Mouse (Mus musculus) heart, adult 2 months (tissue): Measurements from ENCODE around the gene Cd38.

Source experiments
- CTCF ChIP-seq: fragments of 200-600 bp; IDR thresholded peaks from 2 replicates; pipeline ENCODE4 v1.8.1; 2022; ENCODE audit warnings: antibody characterized with exemption, mild to moderate bottlenecking, moderate library complexity
- EP300 ChIP-seq: fragments of 200-500 bp; IDR thresholded peaks from 2 replicates; pipeline ENCODE4 v1.6.1; 2011; ENCODE audit warnings: low read depth, low read length, control low read depth; ENCODE audit not compliant: insufficient read depth
- POLR2A ChIP-seq: fragments of 200-500 bp; IDR thresholded peaks from 2 replicates; pipeline ENCODE4 v1.6.1; 2011; ENCODE audit warnings: mild to moderate bottlenecking, low read depth, low read length, control low read depth; ENCODE audit not compliant: insufficient read depth

- TF ChIP-seq CTCF (no peak), POLR2A (no peak), EP300 (no peak)
Measured at GRCm38 (mm10) chr5:43860670-43861431, 7.5 kb upstream of the Cd38 start.
